Mouse (Mus musculus): ENCODE results near the gene Ccdc88a.

Ccdc88a gene

DNA sequence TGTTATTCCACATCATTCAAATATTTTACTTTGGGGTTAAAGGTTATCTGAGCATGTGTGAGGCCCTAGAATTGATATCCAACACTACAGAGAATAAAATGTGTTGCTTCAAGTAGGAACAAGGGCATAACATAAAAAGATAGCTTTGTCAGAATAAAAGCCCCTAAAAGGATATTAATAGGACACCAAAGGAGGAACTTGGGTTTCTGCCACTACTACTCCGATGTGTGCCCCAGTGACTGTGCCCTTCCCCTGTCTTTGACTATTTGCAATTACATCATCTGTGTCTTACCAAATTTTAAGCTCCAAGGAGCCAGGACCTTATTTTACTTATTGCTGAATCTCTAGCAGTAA is 175.9 kb downstream of the Ccdc88a start:
- no peak for DNase-seq

All from kidney, adult 8-10 months (tissue).